Mouse (Mus musculus): ENCODE data around the gene Kcne1.

DNA sequence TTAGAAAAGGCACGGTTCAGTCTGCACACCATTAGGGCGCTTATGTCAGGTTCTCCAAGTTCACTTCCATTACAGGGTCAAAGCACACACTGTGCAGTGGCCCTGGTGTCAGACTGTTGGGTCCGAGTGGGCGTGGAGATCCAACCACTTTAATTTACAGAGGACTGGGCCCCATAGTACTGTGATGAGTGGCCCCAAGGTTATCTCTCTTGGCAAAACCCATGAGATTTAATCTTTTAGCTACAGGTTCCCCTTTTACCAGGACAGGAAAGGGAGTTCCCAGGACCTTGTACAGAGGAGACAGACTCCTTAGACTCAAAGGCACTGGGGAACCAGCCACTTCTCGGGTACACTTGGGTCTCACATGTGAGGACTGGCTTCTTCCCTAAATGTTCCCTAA, 3.9 kb downstream of the Kcne1 start:
- TF ChIP-seq CTCF (IDR thresholded peaks at IDR 0.05) (no peak), EP300 (IDR thresholded peaks at IDR 0.05) (no peak)

Data from lung, postnatal 0 days (tissue).